Mouse (Mus musculus) Patski (cell line): ENCODE data around the gene 4933405L10Rik. TPM values are rescaled to one million over a fixed set of nuclear protein-coding genes. Genes with fewer than 3 reads are reported as not detected.
A peak's percentile ranks its signal among the peaks of the same experiment; 100 is the strongest.

Source experiments
- ATAC-seq: fragments of 100-300 bp; one replicate; pipeline ENCODE4 v1.8.0; 2021
- CTCF ChIA-PET: fragments of 350-600 bp; sonication (Branson Sonifier 250); formaldehyde crosslinking; loops from one replicate; lab custom pipeline; 2022; ENCODE audit warnings: inconsistent platforms; lab: Charles Lee
- POLR2A ChIA-PET: fragments of 350-600 bp; sonication (Branson Sonifier 250); formaldehyde crosslinking; loops from one replicate; lab custom pipeline; 2022; ENCODE audit warnings: antibody characterized with exemption, inconsistent platforms; lab: Charles Lee
- DNase-seq: peaks from one replicate; pipeline ENCODE4 v3.0.0-alpha.2; 2011; ENCODE audit warnings: low read depth, low spot score
- H3K27me3 ChIP-seq: fragments of 371-371 bp; one replicate; pipeline ENCODE4 v1.5.1; 2021
- CTCF ChIP-seq: fragments of 100-300 bp; IDR thresholded peaks from one replicate; pipeline ENCODE4 v1.5.1; 2021
- in situ Hi-C: fragments of 300-500 bp; cut with MboI; formaldehyde crosslinking; loops from 3 replicates; pipeline ENCODE4 v1.11.1; 2018; ENCODE audit warnings: low pct_unique_long_range_greater_than_20kb, mixed read lengths
- polyA plus RNA-seq: library from polyadenylated mRNA; unstranded; gene quantifications from one replicate; pipeline ENCODE4 v1.2.3, GENCODE M21; 2021

Gene 4933405L10Rik
- polyA plus RNA-seq, 1 experiment from 2014 or later: 1.0 TPM

GRCm38 (mm10) chr8:105750606-105751005, 43.2 kb downstream of the 4933405L10Rik start:
- CTCF ChIA-PET: interaction anchor here (1.2 kb wide), 1 partner anchor 84 kb away, joined by 3 read pairs; no protein-coding TSS in a partner anchor
- peak; percentile 37 for DNase-seq
- no peak for TF ChIP-seq CTCF
- no peaks in the 10 kb centered on the region for H3K27me3 ChIP-seq
- ATAC-seq: peak; percentile 72
- POLR2A ChIA-PET: interaction anchor here (0.6 kb wide), 2 partner anchors 18 to 22 kb away, joined by 3 to 5 read pairs; no protein-coding TSS in a partner anchor
- in situ Hi-C loops: no loop called here

- POLR2A ChIA-PET: interaction anchor here (0.6 kb wide), 1 partner anchor 81 kb away, joined by 3 read pairs; no protein-coding TSS in a partner anchor
- CTCF ChIA-PET: no interaction called here
- no peaks in the 10 kb centered on the region for H3K27me3 ChIP-seq
- in situ Hi-C loops: no loop called here
- no peak for DNase-seq
- no peak for TF ChIP-seq CTCF
- ATAC-seq: no peak
These were observed 46.5 kb downstream of the 4933405L10Rik start for GRCm38 (mm10) chr8:105753916-105754315.

- in situ Hi-C loops: no loop called here
- ChIA-PET POLR2A (no interaction called here), CTCF (interaction anchor here (0.6 to 1.1 kb wide), 2 partner anchors 11 to 40 kb away, joined by 3 read pairs; no protein-coding TSS in a partner anchor)
- ATAC-seq (no peak), DNase-seq (no peak)
- no peak for TF ChIP-seq CTCF
- H3K27me3 ChIP-seq: no peaks in the 10 kb centered on the region
These were observed 47.2 kb downstream of the 4933405L10Rik start for GRCm38 (mm10) chr8:105754688-105755087.

GRCm38 (mm10) chr8:105757796-105758276, 50.4 kb downstream of the 4933405L10Rik start:
- no peak for DNase-seq
- TF ChIP-seq CTCF: no peak
- ChIA-PET POLR2A (no interaction called here), CTCF (interaction anchor here (1.1 kb wide), 1 partner anchor 37 kb away, joined by 3 read pairs; no protein-coding TSS in a partner anchor)
- in situ Hi-C loops: no loop called here
- no peak for ATAC-seq
- no peaks in the 10 kb centered on the region for H3K27me3 ChIP-seq

- H3K27me3 ChIP-seq: no peaks in the 10 kb centered on the region
- ChIA-PET POLR2A (no interaction called here), CTCF (interaction anchor here (0.9 to 1.1 kb wide), 2 partner anchors 33 to 38 kb away, joined by 3 read pairs; no protein-coding TSS in a partner anchor)
- DNase-seq (peak; percentile 71), ATAC-seq (peak; percentile 75)
- in situ Hi-C loops: no loop called here
- no peak for TF ChIP-seq CTCF
These were observed 51.0 kb downstream of the 4933405L10Rik start, which contains the start of gene Gfod2 for GRCm38 (mm10) chr8:105758277-105759108. Gene Gfod2 (minus strand): TSS chr8:105758664.

Other genes with a start within 250 kb of the 4933405L10Rik start
- gene Tppp3, start 236.1 kb upstream of the 4933405L10Rik start, polyA plus RNA-seq: 2.7 TPM
- gene Zdhhc1, start 210.8 kb upstream of the 4933405L10Rik start, polyA plus RNA-seq: 68.3 TPM
- gene Hsd11b2, start 188.9 kb upstream of the 4933405L10Rik start, polyA plus RNA-seq: 8.2 TPM
- gene Atp6v0d1, start 141.6 kb upstream of the 4933405L10Rik start, polyA plus RNA-seq: 159 TPM
- 84.2 TPM for gene Ripor1, start 102.4 kb upstream of the 4933405L10Rik start, polyA plus RNA-seq
- gene Ctcf, start 71.1 kb upstream of the 4933405L10Rik start, polyA plus RNA-seq: 62.5 TPM
- 0.30 TPM for gene Agrp, start 70.3 kb upstream of the 4933405L10Rik start, polyA plus RNA-seq
- gene Carmil2, start 21.4 kb upstream of the 4933405L10Rik start, polyA plus RNA-seq: 0.44 TPM
- gene Acd, start 6.6 kb upstream of the 4933405L10Rik start, polyA plus RNA-seq: 39.2 TPM
- 23.3 TPM for gene Pard6a, start 6.5 kb upstream of the 4933405L10Rik start, polyA plus RNA-seq
- gene Enkd1, start 555 bp downstream of the 4933405L10Rik start, polyA plus RNA-seq: 39.5 TPM
- gene Gfod2, start 51.0 kb downstream of the 4933405L10Rik start, polyA plus RNA-seq: 23.6 TPM
- gene Ranbp10, start 119.7 kb downstream of the 4933405L10Rik start, polyA plus RNA-seq: 25.3 TPM
- gene Tsnaxip1, start 120.1 kb downstream of the 4933405L10Rik start, polyA plus RNA-seq: 0.24 TPM
- 38.4 TPM for gene Cenpt, start 145.6 kb downstream of the 4933405L10Rik start, polyA plus RNA-seq
- gene Thap11, start 147.5 kb downstream of the 4933405L10Rik start, polyA plus RNA-seq: 49.7 TPM
- gene Nutf2, start 152.9 kb downstream of the 4933405L10Rik start, polyA plus RNA-seq: 19.1 TPM
- gene Edc4, start 173.2 kb downstream of the 4933405L10Rik start, polyA plus RNA-seq: 50.9 TPM
- gene Nrn1l, start 185.9 kb downstream of the 4933405L10Rik start, polyA plus RNA-seq: 0.47 TPM
- 36.4 TPM for gene Pskh1, start 192.8 kb downstream of the 4933405L10Rik start, polyA plus RNA-seq
- gene Ctrl, start 226.2 kb downstream of the 4933405L10Rik start, polyA plus RNA-seq: 1.3 TPM
- 61.7 TPM for gene Psmb10, start 230.8 kb downstream of the 4933405L10Rik start, polyA plus RNA-seq
- gene Lcat, start 235.7 kb downstream of the 4933405L10Rik start, polyA plus RNA-seq: 1.3 TPM